Mouse (Mus musculus) gastrocnemius, postnatal 10 days (tissue): ENCODE results near the gene Arv1. TPM values are rescaled to one million over a fixed set of nuclear protein-coding genes. Genes with fewer than 3 reads are reported as not detected.
A peak's percentile ranks its signal among the peaks of the same experiment; 100 is the strongest.

Experiments used
- DNase-seq: peaks from one replicate; pipeline ENCODE4 v3.0.0; 2021; ENCODE audit warnings: mixed read lengths
- total RNA-seq, 2 experiments: library from RNA; stranded (reverse); gene quantifications; 2 replicates each; pipeline ENCODE4 v1.2.3; 2021

Gene Arv1
- total RNA-seq, 2 experiments from 2014 or later: 3.9 to 5.1 TPM

DNA sequence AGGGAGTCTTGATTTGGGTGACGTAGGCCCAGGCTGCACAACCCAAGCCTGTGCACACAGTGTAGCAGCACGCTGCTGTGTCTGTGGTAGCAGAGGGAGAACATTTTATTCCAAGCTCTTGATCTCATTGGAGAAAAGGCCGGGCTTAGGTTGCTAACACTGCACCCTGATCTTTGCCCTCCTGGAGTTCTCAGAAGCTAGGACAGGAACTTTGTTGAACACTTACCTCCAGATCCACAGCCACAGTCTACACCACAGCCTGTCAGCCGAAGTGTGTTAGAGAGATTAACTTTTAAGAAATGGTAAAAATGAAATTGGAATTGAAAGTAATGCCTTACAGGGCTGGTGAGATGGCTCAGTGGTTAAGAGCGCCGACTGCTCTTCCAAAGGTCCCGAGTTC, 2.4 kb downstream of the Arv1 start:
- DNase-seq: no peak

DNA sequence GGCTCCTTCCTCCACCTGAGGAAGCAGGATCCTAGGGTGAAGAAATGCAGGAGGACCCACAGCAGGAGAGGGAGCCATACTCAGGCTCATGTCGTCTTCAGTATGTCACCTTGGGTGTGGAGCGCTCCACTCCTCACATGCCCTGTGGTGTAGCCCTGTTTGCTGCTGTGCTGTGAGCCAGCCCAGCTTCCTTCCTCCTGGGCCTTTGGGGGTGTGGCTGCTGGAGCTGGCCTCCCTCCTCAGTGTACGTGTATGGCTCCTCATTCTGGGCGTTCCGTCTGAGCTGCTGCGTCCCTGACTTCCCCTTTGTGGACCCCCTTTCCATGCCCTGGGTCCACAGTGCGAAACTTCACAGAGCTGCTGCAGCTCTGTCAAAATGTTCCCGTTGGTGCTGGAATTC, 10.9 kb downstream of the Arv1 start:
- no peak for DNase-seq

DNA sequence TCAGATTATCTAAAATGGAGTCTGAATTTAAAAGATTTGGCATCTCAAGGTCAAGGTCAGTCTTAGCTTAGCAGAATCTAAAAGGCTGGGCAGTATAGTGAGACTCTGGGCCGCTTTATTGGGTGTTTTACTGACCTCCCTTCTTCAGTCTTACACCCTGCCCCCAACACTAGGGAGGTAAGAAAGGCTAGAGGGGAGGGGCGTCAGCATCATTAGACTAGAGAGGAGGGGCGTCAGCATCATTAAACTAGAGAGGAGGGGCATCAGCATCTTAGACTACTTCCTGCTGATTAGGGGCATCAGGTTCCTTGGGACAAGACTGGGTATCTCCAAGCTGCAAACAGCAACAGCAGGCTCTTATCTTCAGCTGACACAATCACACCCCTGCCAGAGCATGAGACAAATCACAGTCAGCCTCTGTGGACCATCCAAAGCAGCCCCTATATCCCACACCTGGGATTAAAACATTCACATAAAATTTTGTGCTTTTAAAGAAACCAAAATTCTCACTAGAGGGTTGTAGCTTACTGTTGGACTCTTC, 13.5 kb downstream of the Arv1 start:
- no peak for DNase-seq

DNA sequence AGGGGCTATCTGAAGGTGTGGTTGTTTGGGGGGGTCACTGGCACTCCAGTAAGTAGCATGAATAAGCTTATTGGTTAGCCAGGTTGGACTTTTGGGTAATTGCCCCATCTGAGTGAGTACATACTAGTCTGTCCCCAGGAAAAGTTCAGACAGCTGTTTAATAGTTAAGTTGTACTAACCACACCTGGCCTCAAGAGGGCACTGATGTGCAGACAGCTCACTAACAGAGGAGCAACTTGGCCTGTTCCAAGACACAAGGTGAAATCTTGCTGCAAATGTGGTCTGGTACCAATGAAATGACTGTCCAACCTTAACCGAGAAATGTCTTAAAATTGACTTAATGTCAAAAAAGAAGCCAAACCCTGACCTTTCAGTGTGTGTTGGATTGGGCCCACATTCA, 17.3 kb downstream of the Arv1 start:
- DNase-seq: no peak

DNA sequence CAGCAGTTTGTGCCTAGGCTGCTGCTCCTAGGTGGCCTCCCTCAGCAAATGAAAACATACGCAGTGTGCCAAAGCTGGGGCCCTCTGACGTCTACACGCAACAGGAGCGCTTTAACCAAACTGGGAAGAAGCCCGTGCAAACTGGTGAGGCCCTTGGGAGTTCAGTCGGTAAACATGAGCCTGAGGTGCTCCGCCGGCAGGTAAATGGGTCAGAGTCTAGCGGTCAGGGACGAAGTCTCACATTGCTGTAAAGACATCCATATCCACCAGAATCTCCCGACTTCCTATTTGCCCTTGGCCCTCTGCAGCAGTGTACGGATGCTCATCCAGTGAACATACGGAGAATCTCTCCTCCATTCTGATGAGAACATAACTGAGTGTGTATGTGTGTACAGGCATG, 24.7 kb downstream of the Arv1 start:
- no peak for DNase-seq

DNA sequence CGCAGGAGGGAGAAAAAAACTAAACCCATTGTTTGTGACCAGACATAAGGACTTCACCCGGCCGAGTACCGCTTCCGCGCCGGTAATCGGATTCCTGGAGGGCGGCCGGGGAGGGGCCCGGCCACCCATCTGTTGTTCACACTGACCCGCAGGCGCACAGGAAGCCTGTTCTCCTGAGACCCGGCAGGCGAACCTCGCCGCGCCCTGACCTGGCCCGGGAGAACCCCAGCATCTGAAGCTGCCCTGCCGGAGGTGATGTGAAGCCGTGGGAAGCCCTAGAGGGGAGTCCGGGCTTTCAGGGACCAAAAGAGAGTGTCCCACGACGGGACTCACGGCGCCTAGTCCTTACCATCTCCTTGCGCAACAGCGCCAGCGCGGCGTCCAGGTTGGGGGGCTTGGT, 29.3 kb downstream of the Arv1 start:
- peak; percentile 23 for DNase-seq

DNA sequence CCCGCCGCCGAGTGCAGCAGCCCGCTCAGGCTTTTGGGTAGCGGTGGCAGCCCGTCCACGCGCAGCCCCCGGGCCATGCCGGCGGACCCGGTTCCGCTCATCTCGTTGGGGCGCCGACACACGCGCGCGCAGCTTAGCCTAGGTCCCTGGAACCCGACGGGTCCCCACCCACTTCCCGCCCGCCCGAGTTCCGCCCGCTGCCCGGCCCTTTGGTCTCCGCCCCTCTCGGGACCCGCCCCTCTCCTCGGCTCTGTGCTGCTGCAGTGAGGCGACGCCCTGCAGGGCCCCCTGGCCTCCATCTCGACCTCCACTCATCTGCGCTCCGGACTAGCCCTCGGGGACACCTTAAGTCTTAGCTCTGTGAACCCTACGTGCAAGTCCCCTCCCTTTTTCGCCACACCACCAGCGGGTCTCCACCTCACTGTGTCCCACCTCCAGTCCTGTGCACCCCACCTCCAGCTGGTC, 29.8 kb downstream of the Arv1 start, which contains the start of gene Fam89a:
Fam89a (minus strand) TSS at position 124 of the 465 bp plus-strand sequence.
- peak; percentile 41 for DNase-seq

DNA sequence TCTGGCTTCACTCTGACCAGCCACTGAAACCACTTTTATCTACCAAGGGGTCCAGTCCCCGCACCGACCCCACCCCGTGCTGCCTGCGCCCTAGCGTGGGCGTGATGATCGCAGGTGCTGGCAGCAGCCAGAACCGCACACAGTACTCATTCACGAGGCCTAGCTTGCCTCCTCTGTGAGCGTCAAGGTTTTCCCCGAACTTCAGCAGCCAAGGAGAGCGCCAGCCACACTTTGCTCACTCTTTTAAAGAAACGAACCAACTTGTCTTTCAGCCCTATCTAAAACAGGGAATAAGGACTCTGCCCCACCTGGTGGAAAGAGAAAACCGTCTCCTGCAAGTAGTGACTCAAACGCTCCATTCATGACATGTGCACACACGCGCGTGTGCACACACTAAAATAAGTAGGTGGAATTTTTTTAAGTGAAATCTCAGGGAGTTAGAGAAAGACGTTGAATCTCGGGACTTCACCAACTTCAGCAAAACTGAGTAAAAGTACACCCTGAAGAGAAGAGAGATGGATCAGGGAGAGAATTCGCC, 30.5 kb downstream of the Arv1 start:
- DNase-seq: no peak

DNA sequence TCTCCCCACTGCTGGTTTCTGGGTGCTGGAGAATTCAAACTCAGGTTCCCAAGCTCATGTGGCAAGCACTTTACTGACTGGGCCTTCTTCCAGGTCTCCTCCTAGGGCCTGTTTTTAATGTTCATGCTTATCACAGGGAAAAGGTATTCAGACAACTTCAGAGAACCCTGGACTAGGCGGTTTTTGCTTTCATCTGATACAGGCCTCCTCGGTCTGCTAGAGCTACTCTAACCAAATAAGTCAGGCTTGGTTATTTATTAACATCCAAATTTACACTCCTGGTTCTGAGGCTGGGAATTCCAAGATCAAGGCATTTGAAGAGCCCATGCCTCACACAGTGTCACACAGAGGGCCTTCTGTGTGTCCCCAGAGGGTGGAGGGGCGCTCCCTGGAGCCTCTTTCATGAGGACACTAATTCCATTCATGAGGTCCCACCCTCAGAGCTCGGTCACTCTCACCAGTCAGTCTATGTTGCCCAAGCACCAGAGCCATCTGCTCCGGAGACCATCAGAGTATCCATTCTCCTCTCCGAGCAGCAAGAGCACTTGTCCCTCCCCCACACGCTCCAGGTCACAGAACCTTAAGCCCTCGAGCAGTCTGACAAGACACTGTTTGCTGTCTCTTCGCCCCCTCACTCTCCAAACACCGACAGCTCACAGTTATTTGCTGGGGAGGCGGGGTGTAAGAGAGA, 32.3 kb downstream of the Arv1 start:
- DNase-seq: no peak

DNA sequence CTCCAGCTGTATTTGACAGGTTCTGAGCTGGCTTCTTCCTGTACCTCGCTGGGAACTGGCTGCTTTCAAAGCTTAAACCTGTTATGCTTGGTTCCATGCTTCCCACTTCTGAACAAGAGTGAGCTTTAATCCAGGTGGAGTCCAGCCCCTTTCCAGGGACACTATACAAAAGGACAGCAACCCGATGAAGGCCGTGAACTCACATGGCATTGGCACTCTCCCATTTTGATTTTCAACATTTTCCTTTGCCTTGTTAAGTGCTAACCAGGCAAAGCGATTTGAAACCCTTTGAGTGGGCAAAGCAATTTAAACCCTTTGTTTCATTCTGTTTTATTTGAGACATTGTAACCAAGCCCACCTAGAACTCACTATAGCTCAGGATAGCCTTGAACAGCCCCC, 32.9 kb downstream of the Arv1 start:
- no peak for DNase-seq

DNA sequence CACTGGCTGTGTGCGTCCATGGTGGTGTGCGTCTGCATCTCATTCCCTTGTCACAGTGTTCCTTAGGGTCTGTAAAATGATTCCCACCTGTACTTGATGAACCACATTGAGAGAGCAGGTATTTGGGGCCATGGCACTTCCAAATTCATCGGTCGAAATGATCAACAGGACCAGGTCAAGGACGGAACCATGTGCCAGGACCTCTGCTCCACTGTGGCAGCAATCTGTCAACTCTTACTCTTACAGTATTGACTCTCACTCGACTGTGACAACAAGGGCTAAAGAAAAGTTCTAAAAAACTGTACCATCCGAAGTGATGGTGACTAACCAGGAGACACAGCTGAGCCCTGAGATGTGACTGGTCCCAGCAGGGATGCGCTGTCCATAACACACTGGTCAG, 33.5 kb downstream of the Arv1 start:
- no peak for DNase-seq

DNA sequence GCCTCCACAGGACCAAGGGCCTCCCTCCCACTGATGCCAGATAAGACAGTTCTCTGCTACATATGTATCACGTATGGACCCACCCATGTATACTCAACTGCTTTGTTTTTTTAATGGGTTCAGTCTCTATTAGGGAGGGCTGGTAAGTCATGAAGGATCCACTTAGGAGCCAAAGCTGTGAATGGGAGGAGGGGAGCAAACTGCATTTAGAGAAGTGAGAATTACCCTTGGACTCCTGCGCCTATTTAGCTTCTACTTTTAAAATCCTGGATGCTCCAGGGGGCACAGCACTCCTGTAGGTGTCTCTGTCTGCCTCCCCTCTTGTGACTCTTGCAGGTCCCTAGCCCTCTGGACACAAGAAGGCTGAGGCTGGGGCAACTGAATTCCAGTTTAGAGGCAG, 34.2 kb downstream of the Arv1 start:
- DNase-seq: no peak

DNA sequence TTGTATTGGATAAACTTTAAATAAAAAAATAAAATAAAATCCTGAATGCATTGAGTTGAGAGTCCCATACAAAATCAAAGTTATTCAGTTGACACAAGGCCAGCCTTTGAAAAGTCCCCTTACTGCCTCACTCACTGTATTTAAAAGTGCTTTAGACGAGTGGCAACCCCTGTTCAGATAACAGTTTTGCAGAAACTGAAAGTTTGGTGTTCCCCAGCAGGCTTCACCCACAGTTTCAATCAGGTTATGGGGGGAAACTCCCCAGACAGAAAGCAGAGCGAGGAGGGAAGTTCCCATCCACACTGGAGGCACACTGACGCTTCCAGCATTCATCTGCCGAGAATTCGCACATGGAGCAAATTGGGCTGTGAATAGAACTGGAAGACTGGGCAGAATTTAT, 34.7 kb downstream of the Arv1 start:
- DNase-seq: no peak

DNA sequence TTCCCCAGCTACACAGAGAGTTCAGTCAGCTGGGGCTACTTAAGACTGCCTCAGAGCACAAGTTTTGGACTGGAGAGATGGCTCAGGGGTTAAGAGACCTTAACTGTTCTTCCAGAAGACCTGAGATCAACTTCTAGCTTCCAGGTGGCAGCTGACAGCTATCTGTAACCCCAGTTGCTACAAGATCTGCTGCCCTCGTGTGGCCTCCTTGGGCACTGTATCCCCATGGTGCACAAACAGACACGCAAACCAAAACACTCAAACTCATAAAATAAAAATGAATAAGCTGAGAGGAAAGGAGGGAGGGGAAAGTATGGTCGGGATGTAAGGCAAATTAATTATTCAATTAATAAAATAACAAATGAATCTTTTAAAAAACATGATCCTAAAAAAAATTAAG, 36.6 kb downstream of the Arv1 start:
- no peak for DNase-seq

DNA sequence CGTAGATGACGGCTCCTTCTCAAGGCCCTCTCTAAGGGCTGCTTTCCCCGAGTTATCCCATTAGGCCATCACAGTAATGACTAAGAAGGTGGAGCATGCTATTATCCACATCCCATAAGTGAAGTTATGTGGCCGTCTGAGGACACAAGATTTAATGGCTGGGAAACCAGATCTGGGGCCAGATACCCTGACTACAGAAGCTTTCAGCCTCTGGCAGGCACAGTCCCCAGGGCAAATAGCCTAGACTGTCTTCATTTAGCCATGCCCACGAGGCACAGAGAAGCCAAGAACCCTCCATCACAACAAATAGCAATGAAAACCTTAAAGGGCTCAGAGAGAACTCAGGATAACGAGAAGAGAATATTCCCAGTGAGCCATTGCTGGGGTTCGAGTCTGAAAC, 41.1 kb downstream of the Arv1 start:
- no peak for DNase-seq

DNA sequence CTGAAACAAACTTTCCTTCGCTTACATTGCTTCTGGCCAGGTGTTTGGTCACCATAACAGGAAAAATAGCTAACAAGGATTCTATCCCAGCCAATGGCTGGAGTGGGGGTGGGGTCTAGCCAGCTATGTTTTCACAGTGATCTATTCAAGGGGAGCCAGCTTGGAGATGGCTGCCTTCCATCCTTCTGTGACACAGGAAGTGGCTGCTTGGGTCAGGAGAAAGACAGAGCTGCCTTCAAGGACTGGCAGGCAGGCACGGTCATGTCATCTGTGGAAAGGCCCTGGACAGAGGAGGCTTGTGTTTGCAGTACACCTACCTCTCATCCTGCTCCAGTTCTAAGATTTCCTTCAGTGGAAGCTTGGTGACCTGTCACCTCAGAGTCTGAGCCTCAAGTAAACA, 50.5 kb downstream of the Arv1 start:
- no peak for DNase-seq

DNA sequence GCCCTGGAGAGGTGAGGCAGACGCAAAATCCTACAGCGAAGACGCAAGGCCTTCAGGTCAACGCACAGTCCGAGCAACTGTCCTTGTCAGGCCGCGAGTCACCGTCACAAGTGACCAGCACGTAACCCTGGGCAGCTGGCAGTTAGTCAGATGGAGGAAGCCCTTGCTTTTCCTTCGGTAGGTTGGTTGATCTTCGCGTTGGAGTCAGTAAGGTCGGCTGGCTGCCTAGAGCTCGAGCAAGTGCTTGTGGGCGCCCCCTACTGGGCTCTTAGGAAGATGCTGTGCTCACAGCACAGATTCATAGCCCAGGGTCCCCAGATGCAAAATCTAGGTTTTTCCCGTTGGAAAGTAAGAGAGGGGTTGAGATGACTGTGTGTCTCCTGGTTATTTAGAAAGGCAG, 53.8 kb downstream of the Arv1 start:
- peak; percentile 74 for DNase-seq

DNA sequence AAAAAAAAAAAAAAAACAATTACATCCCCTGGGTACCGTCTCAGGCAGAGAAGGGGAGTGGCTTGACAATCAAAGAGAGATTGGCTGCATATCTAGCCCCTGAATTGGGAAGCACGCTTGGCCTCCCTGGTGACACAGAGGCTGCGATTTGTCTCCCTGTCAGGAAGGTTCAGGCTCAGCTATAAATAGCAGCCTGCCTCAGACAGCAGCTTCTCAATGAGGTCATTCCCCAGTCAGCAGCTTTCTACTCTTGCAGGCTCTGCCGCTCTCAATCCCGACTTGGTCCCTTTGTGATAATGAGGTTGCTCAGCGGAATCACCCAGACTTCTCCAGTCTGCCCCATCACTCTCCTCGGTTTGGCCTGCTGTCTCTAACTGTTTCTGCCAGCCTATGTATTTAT, 58.3 kb downstream of the Arv1 start:
- DNase-seq: no peak

DNA sequence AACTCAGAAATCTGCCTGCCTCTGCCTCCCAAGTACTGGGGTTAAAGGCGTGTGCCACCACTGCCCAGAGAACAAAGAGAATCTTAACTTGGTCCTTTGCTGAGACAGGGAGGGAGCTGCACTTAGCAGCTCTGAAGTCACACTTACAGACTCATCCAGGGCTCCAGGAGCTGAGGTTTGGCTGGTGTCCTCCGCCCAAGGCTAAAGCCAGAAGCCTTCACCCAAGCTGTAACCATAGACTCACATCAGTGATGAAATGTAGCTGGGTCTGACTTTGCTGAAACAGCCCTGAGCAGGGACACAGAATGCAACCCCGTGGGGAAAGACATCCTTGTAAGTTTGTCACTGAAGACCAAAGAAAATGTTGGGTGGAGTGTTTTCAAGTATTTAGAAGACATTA, 60.5 kb downstream of the Arv1 start:
- DNase-seq: no peak

DNA sequence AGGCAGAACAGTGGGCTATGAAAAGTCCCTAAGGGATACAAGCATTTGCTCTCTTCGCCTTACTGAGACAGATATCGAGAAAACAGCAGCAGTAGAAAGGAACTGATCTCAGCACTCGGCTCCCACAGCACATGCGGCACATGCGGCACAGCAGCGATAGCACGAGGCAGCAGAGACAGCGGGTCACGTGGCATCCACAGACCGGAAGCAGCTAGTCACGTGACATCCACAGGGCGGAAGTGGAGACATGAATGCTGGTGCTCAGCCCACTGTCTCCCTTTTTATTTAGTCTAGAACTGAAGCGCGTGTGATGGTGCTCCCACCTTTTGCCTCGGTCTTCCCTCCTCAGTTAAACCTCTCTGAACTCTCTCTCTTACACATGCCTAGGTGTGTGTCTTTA, 61.3 kb downstream of the Arv1 start:
- no peak for DNase-seq
